Mouse (Mus musculus): Measurements from ENCODE around the gene Metap2. TPM values are rescaled to one million over a fixed set of nuclear protein-coding genes. Genes with fewer than 3 reads are reported as not detected.

The Metap2 gene
- polyA plus RNA-seq, 1 experiment from 2014 or later: 166 TPM

- Histone ChIP-seq H3K27me3 (peaks cover 34% of the 10 kb centered on the region), H3K36me3 (no peaks in the 10 kb centered on the region), H3K9me3 (no peaks in the 10 kb centered on the region), H3K4me3 (peak overlapping the region; percentile 60), H3K4me1 (peaks cover 28% of the 10 kb centered on the region), H3K9ac (replicated peaks) (peak overlapping the region; percentile 42), H3K27ac (replicated peaks) (no peak overlapping the region), H3K4me2 (replicated peaks) (peak overlapping the region; percentile 96)
- under 1% methylated on average over 74 of the region's 75 CpGs for WGBS
- ATAC-seq (replicated peaks): peak; percentile 81
Observed at GRCm38 (mm10) chr10:93833699-93834393, 63.0 kb downstream of the Metap2 start.

- ATAC-seq (replicated peaks): no peak; the same call in 1 of the 2 replicates
- WGBS: 1% methylated on average over 16 of the region's 16 CpGs
- peak overlapping the region; percentile 96 for H3K4me2 ChIP-seq (replicated peaks)
- no peaks in the 10 kb centered on the region for H3K36me3 ChIP-seq
- peaks cover 28% of the 10 kb centered on the region for H3K4me1 ChIP-seq
- no peaks in the 10 kb centered on the region for H3K9me3 ChIP-seq
- no peak overlapping the region for H3K27ac ChIP-seq (replicated peaks)
- peaks cover 34% of the 10 kb centered on the region for H3K27me3 ChIP-seq
- peak overlapping the region; percentile 42 for H3K9ac ChIP-seq (replicated peaks)
- H3K4me3 ChIP-seq: peak overlapping the region; percentile 60
Observed at GRCm38 (mm10) chr10:93833370-93833698, 63.6 kb downstream of the Metap2 start.

GRCm38 (mm10) chr10:93832811-93833210 lies 64.1 kb downstream of the Metap2 start:
- Histone ChIP-seq H3K36me3 (no peaks in the 10 kb centered on the region), H3K27ac (replicated peaks) (no peak overlapping the region), H3K27me3 (peaks cover 34% of the 10 kb centered on the region), H3K9ac (replicated peaks) (no peak overlapping the region), H3K9me3 (no peaks in the 10 kb centered on the region), H3K4me2 (replicated peaks) (no peak overlapping the region), H3K4me1 (peaks cover 28% of the 10 kb centered on the region), H3K4me3 (no peak overlapping the region)
- ATAC-seq (replicated peaks): 0 out of 2 replicates have a peak, but pooled peaks have one; percentile 2
- WGBS: 28% methylated on average over 9 of the region's 9 CpGs

- Histone ChIP-seq H3K4me3 (peak overlapping the region; percentile 13; the same call in 1 of the 2 replicates), H3K9ac (replicated peaks) (no peak overlapping the region), H3K4me1 (peaks cover 25% of the 10 kb centered on the region), H3K36me3 (no peaks in the 10 kb centered on the region), H3K9me3 (no peaks in the 10 kb centered on the region), H3K27me3 (peaks cover 34% of the 10 kb centered on the region), H3K27ac (replicated peaks) (no peak overlapping the region), H3K4me2 (replicated peaks) (0 out of 2 replicates have a peak overlapping the region, but pooled peaks have one; percentile 3)
- no peak for ATAC-seq (replicated peaks)
- 12% methylated on average over 18 of the region's 18 CpGs for WGBS
Observed at GRCm38 (mm10) chr10:93831730-93832574, 64.9 kb downstream of the Metap2 start.

GRCm38 (mm10) chr10:93830931-93831729 lies 65.8 kb downstream of the Metap2 start, which contains the start of gene Usp44:
Gene Usp44, plus strand, starts transcription at chr10:93831555.
- Histone ChIP-seq H3K4me2 (replicated peaks) (0 out of 2 replicates have a peak within 1 kb of the TSS, but pooled peaks have one; percentile 3), H3K27ac (replicated peaks) (no peak within 1 kb of the TSS), H3K36me3 (no peaks in the 10 kb centered on the region), H3K9me3 (no peaks in the 10 kb centered on the region), H3K27me3 (peaks cover 34% of the 10 kb centered on the region), H3K9ac (replicated peaks) (no peak within 1 kb of the TSS), H3K4me1 (peaks cover 25% of the 10 kb centered on the region), H3K4me3 (peak within 1 kb of the TSS; percentile 13; the same call in 1 of the 2 replicates)
- WGBS: 13% methylated on average over 22 of the region's 22 CpGs
- ATAC-seq (replicated peaks): no peak

GRCm38 (mm10) chr10:93829898-93830831 lies 66.7 kb downstream of the Metap2 start:
- no peak overlapping the region for H3K27ac ChIP-seq (replicated peaks)
- no peak overlapping the region for H3K4me3 ChIP-seq
- no peak for ATAC-seq (replicated peaks)
- WGBS: 31% methylated on average over 9 of the region's 9 CpGs
- no peak overlapping the region for H3K9ac ChIP-seq (replicated peaks)
- no peaks in the 10 kb centered on the region for H3K9me3 ChIP-seq
- H3K27me3 ChIP-seq: peaks cover 30% of the 10 kb centered on the region
- H3K36me3 ChIP-seq: no peaks in the 10 kb centered on the region
- H3K4me2 ChIP-seq (replicated peaks): no peak overlapping the region
- H3K4me1 ChIP-seq: peaks cover 25% of the 10 kb centered on the region

GRCm38 (mm10) chr10:93818661-93819060 lies 78.2 kb downstream of the Metap2 start:
- ATAC-seq (replicated peaks): no peak
- Histone ChIP-seq H3K9ac (replicated peaks) (no peak overlapping the region), H3K4me2 (replicated peaks) (no peak overlapping the region), H3K36me3 (no peaks in the 10 kb centered on the region), H3K27ac (replicated peaks) (no peak overlapping the region), H3K4me3 (no peak overlapping the region), H3K4me1 (no peaks in the 10 kb centered on the region), H3K27me3 (peaks cover 17% of the 10 kb centered on the region), H3K9me3 (no peaks in the 10 kb centered on the region)
- WGBS: 41% methylated on average over 7 of the region's 7 CpGs

GRCm38 (mm10) chr10:93813755-93814154 lies 83.1 kb downstream of the Metap2 start:
- Histone ChIP-seq H3K4me3 (no peak overlapping the region), H3K27me3 (peaks cover 11% of the 10 kb centered on the region), H3K4me2 (replicated peaks) (no peak overlapping the region), H3K9ac (replicated peaks) (no peak overlapping the region), H3K9me3 (no peaks in the 10 kb centered on the region), H3K4me1 (peaks cover 3% of the 10 kb centered on the region; the same call in 1 of the 2 replicates), H3K27ac (replicated peaks) (no peak overlapping the region), H3K36me3 (no peaks in the 10 kb centered on the region)
- ATAC-seq (replicated peaks): no peak
- WGBS: 45% methylated on average over 10 of the region's 10 CpGs

GRCm38 (mm10) chr10:93812774-93813415 lies 84.0 kb downstream of the Metap2 start:
- 11% methylated on average over 10 of the region's 10 CpGs for WGBS
- Histone ChIP-seq H3K4me2 (replicated peaks) (peak overlapping the region; percentile 32; the same call in 1 of the 2 replicates), H3K4me1 (peaks cover 3% of the 10 kb centered on the region; the same call in 1 of the 2 replicates), H3K36me3 (no peaks in the 10 kb centered on the region), H3K4me3 (no peak overlapping the region), H3K9ac (replicated peaks) (no peak overlapping the region), H3K9me3 (no peaks in the 10 kb centered on the region), H3K27ac (replicated peaks) (no peak overlapping the region), H3K27me3 (peaks cover 10% of the 10 kb centered on the region)
- peak; percentile 41; the same call in 1 of the 2 replicates for ATAC-seq (replicated peaks)

- H3K27ac ChIP-seq (replicated peaks): no peak overlapping the region
- no peak overlapping the region for H3K9ac ChIP-seq (replicated peaks)
- H3K4me2 ChIP-seq (replicated peaks): no peak overlapping the region
- WGBS: 90% methylated on average over 7 of the region's 7 CpGs
- H3K4me1 ChIP-seq: peaks cover 3% of the 10 kb centered on the region; the same call in 1 of the 2 replicates
- peaks cover 2% of the 10 kb centered on the region for H3K27me3 ChIP-seq
- no peaks in the 10 kb centered on the region for H3K36me3 ChIP-seq
- H3K4me3 ChIP-seq: no peak overlapping the region
- ATAC-seq (replicated peaks): no peak
- no peaks in the 10 kb centered on the region for H3K9me3 ChIP-seq
Observed at GRCm38 (mm10) chr10:93812098-93812497, 84.8 kb downstream of the Metap2 start.

All from forebrain, embryonic 15.5 days (tissue).